Mouse (Mus musculus): Measurements from ENCODE around the gene Npas3.

GRCm38 (mm10) chr12:53664084-53664483 lies 415.6 kb downstream of the Npas3 start:
- TF ChIP-seq POLR2A (IDR thresholded peaks at IDR 0.05; ENCODE audit: control insufficient read depth, extremely low read depth, insufficient read depth, low read length, poor library complexity) (no peak), CTCF (IDR thresholded peaks at IDR 0.05; ENCODE audit: borderline replicate concordance, control insufficient read depth, extremely low read depth, insufficient read depth, low read length, poor library complexity) (no peak)
